Mouse (Mus musculus) retina, adult 2 months (tissue): ENCODE data around the gene Fzr1.

Experiments used
- DNase-seq: peaks from one replicate; pipeline ENCODE4 v3.0.0-alpha.2; 2012; ENCODE audit warnings: low read depth, low spot score

Gene Fzr1

DNA sequence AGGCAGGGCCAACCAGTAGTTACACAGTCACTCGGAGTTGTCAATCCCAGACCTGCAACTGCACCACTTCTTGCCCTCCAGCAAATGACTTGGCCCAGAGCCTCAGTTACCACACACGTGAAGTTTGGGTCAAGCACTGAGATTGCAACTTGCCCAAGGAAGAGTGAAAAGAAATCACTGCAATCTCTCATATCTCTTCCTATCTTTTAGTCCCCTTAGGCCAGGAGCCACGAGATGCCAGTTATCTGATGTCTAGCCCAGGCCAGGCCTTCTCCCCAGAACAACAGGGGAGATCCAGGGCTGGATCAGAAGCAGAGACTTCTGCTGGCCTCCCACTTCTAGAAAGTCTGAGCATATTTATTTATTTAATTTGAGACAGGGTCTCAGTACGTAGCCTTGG, 22.8 kb downstream of the Fzr1 start:
- no peak for DNase-seq

DNA sequence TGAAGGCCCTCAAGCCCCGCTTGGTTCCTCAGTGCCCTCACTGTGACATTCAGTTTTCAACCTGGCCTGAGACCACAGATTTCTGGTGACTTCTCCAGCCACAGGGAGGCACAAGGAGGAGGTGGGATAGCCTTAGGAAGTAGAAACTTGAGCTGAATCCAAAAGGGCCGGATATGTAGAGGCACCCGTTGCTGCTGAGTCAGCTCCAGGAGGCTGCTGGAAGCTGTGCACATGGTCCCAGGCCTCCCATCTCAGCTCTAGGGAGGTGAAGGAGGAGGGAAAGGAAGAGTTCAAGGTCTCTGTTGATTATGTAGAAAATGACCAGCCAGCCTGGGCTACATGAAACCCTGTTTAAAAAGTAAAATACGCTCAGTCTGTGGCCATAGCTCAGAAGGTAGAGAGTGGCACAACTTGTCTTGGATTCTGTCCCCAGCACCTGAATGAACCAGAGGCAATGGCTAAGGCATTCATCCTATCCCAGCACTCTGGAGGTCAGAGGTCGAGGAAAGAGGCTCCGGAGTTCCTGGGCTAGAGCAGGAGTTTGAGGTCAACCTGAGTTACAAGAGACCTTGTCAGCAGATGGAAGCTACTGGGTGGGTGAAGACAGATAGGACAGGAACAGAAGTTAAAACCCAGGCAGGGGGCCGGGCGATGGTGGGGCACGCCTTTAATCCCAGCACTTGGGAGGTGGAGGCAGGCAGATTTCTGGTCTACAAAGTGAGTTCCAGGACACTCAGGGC, 23.4 kb downstream of the Fzr1 start:
- no peak for DNase-seq

DNA sequence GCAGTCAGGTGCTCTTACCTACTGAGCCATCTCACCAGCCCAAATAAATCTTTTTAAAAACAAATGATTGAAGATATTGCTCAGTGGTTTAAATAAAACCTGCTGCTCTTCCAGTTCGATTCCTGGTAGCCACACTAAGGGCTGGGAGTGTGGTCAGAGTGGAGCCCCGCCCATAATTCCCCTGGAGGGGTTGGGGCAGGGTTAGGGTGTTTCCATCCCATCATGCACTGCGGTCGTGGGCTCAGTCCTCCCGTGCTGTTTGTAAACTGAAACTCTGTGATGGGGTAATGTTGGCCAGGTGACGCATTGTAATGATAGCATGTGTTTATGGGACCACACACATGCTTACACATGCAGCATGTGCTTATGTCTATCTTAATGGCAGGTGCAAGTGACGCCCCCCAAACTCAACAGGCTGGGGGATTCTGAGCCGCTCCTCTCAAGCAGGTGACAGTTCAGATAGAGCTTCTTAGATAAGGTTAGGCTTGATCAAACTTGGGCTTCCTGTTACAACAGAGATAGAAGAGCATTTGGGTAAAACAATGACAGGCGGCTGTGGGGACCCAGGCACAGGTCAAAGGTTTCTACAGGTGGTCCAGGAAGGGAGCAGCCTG, 26.5 kb downstream of the Fzr1 start:
- DNase-seq: no peak

DNA sequence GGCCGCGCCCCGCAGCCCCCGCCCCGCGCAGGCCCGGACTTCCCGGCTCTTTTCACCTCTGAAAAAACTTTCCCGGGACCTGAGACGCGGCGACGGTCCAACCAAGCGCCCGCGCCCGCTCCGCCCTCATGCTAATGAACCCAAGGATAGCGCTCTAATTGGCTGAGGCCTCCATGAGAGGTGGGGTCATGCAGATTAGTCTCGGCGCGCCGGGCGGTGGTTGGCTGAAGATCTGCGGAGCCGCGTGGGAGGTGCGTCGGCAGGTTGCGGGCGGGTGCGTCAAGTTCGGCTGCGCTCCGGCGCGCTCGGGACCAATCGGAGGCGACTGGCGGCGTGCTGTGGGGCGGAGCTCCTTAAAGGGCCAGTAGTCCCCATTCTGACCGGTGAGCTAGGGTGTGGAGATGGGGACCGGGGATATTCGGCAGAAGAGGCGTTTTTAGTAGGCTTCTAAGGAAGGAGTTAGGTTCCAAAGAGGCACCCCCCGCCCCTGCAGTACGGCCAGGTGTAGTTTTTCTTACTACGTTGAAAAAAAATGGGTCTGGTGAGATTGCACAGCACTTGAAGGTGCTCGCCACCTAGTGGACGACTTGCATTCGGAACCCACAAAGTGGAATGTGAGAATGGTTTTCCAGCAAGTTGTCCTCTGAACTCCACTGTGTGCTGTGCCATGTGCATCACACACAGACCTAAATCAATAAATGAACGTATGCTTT, 27.8 kb downstream of the Fzr1 start, which contains the start of gene Hmg20b:
TSS of gene Hmg20b (minus strand) at position 130 of the 713 bp plus-strand sequence.
- DNase-seq: peak; percentile 94

DNA sequence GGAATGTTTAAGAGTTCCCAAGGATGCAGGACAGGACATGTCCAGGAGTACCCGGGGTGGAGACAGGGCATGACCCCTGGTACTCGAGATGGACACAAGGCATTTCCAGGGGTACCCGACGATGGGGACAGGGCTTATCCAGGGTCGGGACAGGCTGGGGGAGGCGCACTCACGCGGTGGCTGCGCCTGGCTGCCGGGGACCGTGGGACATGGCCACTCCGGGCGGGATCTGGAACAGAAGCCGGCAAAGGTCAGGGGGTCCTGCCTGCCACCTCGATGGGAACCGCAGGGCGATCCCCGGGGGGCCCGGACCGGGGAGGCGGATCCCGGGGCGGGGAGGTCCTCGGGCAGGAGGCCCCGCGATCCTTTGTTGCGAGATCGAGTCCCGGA, 28.4 kb downstream of the Fzr1 start:
- no peak for DNase-seq

DNA sequence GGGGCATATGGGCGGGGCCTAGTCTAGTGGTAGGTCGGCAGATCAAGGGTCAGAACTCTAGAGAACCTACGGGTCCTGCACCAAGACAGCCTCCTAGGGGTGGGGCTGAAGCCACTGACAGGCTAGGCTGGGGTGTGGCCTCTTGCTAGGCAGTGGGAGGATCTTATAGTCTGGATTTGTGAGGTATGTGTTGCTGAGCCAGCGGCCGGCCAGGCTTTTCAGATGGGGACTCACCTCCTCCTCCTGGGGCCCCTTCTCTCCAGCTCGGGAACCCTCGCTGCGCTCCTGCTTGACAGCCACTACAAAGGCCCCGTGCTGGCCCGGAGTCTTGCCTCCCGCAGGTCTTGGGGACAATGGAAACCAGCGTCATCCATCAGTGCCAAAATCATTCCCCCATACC, 29.2 kb downstream of the Fzr1 start:
- no peak for DNase-seq

DNA sequence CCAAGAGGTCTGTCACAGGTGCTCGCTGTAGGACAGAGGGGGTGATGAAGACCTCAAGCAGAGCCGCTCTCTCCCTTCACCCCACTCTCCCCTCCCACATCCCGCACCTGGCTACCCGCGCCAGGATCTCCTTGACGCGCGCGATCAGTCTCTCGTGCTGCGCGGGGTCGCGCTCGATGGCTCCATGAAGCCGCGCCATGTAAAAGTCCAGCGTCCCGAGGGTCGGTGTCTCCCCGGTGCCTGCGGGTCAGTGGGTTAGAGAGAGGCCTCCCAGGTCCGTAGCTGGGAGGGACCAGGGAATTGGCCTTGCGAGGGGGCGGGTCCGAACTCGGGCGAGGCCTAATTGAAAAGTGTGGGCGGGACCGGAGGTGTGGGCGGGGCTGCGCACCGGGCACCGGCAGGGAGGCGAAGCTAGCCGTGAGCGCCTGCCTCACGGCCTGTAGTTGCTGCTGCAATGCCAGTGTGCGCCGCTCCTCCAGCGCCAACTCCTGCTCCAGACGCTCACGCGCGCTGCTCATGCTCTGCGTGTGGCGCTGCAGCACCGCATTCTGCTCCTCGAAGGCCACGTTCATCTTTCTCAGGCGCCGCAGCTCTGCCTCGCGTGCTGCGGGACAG, 31.8 kb downstream of the Fzr1 start:
- DNase-seq: no peak

DNA sequence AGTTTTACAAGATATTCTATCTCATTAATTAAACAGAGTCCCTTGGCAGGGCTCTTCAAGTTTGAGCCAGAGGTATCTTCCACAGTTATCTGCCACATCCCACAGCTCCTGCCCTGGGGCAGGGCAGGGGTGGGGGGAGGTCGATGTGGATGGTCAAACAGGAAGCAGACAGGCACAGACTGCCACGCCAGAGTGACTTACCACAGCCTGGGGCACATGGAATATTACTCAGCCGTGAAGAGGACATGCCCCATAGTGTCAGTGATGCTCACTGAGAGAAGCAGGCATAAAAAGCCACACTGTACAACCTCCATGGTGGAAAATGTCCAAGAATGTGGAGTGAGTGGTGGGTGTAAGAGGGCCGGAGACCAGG, 33.2 kb downstream of the Fzr1 start:
- DNase-seq: no peak

DNA sequence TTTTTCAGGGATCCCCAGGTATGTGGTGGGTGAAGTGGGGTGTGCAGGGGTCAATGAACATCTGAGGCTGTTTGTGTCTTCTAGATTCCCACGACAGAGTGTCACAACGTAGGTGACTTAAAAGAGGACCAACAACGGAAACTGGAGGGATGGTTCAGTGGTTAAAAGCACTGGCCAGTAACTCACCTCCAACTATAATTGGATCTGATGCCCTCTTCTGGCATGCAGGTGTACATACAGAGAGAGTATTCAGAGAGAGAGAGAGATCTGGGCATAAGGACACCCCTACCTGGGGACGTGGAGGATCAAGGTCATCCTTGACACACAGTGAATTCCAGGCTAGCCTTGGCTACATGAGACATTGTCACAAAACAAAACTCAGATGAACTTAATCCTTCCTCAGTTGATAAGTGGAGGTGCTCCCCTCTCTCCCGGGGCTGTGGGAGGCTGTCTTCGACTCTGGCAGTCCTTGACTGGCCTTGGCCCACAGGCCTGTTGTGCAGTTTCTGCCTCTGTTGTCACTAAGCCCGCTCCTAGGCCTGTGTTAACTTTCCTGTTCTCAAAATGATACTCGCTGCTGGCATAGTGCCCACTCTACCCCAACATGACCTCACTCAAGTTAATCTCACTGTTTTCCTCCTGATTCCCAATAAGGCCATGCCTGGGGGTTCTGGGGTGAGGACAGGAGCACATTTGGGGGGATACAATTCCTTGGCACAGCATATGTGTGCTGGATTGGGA, 33.7 kb downstream of the Fzr1 start:
- DNase-seq: no peak

DNA sequence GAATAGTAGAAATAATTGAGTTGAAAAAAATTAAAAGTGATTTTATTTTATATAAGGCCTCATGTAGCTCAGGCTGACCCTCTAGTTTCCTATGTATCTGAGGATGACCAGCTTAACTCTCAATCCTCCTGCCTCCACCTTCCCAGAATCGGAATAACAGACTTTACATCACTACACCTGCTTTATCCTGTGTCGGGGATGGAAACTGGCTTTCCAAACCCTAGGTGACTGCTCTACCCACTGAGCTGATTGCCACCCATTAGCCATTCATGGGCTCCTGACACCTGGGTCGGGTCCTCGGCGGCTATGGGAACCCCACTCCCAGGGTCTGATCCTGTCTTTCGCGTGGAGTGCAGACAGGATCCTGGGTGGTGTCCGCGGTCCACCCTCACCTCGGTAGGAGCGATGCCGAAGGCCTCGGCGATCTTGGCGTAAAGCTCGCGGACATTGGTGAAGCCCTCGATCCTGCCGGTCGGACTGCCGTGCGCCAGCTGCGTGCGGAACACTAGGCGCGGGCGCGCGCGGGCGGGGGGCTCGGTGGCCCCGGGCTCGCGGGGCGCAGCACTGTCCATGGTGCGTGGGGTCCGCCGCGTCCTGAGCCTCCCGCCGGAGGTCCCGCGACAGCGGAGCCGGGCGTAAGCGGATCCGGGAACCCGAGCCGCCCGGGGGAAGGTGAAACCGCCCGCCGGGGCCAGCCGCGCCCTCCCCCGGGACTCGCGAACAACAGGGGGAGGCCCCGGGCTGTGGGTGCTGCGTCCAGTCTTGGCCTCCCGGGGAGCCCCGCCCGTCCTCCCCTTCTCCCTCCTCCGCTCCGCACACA, 35.4 kb downstream of the Fzr1 start, which contains the start of gene Gipc3:
TSS of gene Gipc3 (minus strand) at position 581 of the 820 bp plus-strand sequence.
- DNase-seq: no peak

DNA sequence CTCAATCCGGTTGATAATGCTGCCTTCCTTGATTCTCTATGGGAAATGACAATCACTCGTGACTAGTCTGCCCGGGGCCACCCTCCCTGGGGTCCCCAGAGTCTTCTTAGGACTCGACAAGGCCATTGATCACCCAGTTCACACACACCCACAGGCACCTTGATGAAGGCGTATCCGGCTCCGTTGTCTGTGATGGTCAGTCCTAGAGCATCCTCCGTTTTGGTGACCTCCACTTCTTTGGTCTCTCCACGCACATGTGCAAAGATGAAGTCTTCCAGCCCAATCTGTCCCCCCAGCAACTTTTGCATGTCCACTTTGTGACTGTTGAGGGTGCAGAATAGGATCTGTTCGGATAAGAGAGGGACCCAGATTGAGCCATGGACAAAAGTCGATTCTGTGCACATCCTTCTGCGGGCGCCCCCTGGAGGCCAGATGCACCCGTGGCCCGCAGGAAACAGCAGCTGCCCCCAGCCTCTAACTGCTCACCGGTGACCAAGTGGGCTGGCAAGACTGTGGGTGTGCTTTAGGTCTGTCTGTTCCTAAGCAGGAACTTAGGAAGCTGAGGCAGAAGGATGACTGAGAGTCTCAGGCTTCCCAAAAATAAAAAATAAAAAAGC, 36.9 kb downstream of the Fzr1 start:
- no peak for DNase-seq

DNA sequence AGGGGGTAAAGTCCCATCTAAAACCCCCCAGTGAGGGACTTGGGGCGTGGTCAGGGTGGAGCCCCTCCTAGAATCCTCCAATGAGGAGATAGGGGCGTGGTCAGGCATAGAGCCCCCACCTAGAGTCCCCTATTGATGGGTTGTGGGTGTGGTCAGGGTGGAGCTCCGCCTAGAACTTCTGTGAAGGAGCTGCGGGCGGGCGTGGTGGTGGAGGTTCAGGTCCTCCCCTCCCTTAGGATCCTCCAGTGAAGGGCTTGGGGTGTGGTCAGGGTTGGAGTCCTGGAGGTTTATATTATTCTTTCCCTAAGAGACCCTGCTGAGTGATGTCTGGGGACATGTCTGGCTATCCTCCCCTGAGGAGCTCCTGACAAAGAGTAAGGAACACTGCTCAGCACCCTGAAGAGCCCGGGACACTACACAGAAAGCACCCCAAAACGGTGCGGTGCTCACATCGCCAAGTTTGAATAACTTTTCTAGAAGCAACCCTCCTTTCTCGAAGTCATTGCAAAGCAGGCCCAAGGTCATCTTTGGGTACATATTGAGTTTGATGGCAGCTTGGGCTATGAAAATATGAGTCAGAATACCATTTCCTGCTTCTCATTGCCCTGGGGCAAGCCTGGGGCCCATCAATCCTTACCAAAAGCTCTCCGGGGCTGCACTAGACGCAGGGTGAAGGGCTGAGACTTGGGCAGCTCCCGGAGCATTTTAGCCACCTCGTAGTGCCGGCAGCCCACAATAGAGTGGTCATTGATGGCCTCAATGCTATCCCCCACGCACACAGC, 37.6 kb downstream of the Fzr1 start:
- no peak for DNase-seq

DNA sequence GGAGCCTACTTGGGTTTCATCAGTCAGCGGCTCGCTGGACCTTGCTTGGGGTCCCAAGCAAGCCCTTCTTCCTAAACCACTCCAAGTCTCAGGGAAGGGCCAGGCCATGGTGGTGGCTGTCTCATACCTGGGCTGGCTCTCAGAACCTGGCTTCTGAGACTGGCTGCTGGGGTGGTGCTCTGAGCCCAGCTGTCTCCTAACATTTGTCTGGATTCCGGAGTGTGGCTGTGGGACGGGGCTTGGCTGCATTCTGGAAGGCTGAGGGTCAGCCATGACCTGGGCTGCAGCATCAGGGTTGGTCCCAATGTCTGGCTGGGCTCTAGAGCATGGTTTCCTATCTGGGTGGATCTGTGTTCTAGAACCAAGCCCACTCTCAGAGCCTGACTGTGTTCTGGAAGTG, 41.8 kb downstream of the Fzr1 start:
- DNase-seq: no peak

DNA sequence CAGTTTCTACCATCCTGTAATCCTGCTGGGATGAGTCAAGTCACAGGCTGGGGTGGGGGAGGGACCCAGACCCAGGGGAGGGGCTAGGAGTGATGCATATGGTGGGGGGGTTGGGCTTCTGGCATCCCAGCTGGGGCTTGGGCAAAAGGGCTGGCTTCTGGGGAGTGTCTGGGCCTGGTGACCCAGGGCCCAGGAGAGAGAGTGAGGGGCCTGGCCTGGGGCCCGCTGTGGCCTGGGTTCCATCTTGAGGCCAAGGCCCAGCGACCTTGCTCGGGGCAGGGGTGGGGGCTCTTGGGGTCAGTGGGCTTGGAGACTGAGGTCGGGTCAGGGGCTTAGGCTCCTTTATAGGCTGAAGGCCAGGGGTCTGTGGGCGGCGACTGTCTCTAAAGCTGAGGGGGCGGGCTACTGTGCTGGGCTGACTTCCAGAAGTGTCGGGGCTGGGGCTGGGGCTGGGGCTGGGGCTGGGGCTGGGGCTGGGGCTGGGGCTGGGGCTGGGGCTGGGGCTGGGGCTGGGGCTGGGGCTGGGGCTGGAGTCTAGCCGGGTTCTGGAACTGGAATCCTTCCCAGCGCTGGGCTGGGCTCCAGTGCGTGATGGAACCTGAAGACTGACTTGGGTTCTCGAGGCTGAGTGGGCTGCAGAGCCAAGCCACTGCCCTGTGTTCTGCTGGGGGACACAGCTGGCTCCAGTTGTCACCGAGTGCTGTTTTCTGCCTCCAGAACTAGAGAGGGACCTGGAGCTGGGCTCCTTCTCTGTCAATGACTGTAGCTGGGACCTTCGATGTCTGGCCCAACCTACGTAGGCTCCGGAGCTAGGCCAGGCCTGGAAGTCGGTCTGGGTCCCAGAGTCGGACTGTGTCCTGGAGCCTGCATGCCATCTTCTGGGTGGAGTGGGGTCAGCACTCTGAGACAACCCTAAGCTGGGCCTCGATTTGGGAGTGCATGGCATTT, 42.6 kb downstream of the Fzr1 start:
- DNase-seq: no peak

DNA sequence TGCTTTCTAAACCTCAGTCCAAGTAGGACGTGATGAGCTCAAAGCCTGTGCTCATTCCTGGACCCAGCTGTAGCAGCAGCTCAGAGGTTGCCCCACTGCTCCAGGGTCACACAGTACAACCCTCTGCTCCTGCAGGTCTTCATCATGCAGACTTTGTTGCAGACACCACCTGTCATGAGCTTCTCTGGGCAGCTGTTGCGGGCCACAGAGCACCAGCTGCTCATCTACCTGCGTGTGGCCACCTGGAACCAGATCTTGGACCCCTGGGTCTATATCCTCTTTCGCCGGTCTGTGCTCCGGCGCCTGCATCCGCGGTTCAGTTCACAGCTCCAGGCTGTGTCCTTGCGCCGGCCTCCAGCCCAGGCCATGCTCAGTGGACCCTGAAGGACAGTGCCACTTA, 44.0 kb downstream of the Fzr1 start:
- DNase-seq: no peak

DNA sequence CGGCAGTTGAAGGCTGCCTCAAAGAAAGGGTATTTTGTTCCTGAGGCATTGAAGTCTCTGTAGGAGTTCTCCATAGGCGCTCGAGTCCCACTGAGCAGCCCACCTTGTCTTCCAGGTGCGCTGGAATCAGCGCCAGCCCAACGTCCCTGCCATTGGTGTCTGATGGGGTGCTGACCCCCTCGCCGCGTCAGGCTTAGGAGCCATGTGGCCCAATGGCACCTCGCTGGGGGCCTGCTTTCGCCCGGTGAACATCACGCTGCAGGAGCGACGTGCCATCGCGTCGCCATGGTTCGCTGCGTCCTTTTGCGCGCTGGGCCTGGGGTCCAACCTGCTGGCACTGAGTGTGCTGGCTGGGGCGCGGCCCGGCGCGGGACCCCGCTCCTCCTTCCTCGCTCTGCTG, 46.0 kb downstream of the Fzr1 start:
- no peak for DNase-seq

DNA sequence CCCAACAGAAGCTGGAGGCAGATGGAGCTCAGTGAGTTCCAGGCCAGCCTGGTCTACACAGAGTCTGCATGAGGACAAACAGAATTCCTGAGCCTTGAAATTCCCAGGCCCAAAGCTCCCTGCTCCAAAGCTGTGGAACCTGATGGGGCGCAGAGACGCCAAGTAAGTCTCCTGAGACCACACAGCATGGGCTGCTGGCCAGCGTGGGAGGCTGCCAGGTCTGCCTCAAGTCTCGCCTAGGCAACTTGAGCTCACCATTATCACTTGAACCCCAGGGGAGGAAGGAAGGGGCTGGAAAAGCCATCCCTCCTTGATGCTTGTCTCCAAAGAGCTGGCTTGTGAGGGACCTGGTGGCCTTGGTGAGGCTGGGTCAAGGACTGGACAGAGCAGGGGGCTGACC, 48.3 kb downstream of the Fzr1 start:
- DNase-seq: no peak

DNA sequence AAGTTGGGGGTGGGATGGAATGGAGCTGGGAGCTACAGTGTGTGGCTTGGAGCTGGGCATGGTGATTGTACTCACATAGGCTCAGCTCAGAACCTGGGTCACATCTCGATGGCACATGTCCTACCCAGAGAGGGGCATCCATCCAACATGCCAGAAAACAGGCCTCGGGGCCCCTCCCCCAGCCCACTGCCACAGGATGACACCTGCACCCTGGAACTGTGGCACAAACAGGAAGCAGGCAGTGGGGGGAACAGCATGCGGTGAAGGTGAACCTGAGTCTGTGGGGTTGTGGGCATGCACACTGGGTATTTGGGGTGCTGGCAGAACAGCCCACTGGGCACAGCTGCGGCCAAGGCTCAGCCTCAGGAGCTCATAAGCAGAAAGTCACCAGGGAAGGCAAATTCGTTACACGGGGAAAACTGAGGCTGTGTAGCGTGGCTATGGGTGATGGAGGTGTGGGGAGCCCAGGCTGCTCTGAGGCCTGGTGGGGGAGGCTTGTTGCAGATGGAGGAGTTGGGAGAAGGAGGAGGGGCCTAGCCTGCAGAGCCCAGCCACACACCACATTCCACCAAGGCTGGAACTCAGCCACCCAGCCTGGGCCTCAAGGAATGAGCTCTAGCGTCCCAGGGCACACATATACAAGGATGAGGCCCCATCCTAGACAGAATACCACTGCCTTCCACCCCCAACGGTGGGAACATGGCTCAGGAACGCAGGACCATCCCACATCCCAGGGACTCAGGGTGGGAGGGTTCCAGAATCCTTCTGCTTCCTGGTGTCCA, 48.9 kb downstream of the Fzr1 start:
- no peak for DNase-seq
